Mouse (Mus musculus) kidney, adult 8-10 months (tissue): ENCODE measurements around the gene Sprr2d.

Experiments
- DNase-seq, 2 experiments: peaks; one replicate each; pipeline ENCODE4 v3.0.0; 2022

The Sprr2d gene

DNA sequence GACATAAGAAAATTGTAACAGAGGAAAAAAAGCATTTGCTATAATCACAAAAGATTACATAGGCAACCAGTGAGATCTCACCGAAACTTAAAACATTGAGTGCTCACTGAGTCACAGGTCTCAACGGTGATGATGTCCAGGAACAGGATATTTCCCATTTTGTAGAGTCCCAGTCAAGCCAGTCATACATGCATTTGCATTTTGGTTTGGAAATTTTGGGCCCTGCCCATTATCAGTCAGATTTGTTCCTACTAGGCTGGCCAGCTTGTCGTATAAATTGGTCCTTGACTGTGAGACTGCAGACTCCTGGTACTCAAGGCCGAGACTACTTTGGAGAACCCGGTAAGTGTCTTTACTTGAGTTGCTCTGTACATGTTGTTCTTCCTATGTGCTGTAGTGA, at the start of gene Sprr2d:
Gene Sprr2d (plus strand): TSS at position 301 of the 400 bp plus-strand sequence.
- no peak for DNase-seq

DNA sequence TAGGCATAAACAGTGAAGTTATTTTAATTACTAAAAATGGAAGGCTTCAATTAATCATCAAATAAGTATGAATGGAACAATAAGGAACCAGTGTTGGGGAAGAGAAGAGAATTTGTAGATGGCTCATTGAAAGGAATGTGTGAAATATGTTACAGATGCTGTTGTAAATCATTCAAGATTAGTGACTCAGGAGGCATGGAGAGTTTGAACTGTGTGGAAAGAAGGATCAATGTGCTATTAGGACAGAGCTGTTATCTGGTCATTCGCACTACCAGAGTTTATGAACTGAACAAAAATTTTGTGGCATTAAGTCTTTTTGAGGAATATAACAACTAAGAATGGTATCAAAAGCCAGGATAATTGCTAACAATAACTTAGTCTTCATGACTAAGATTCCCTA, 31.5 kb upstream of the Sprr2d start:
- DNase-seq: no peak

DNA sequence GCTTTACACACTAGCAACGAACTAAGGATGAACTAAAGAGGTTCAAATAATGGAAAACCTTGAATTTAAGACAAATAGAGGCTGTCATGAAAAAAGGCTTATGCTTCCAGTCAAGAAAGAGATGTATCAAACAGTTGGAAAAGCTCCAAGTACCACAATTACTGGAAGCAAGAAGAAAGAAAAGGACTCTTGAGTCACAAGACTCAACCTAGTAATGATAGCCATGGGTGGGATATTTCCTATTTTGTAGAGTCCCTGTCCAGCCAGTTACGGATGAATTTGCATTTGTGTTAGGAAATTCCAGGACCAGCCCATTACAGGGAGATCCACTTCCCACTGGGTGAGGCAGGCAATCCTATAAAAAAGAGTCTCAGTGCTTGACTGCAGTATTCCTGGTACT, 22.6 kb upstream of the Sprr2d start, which contains the start of gene Sprr2b:
Gene Sprr2b (plus strand): TSS at position 301 of the 400 bp plus-strand sequence.
- DNase-seq: no peak

GRCm38 (mm10) chr3:92317384-92317783, 21.6 kb upstream of the Sprr2d start:
- no peak for DNase-seq

- DNase-seq: no peak
Observed at GRCm38 (mm10) chr3:92336278-92336677, 2.7 kb upstream of the Sprr2d start.

- no peak for DNase-seq
Observed at GRCm38 (mm10) chr3:92351843-92352242, 12.9 kb downstream of the Sprr2d start, which contains the start of gene Sprr2e. TSS of gene Sprr2e (plus strand) at chr3:92352143.

GRCm38 (mm10) chr3:92361619-92362018, 22.7 kb downstream of the Sprr2d start:
- no peak for DNase-seq

- DNase-seq: no peak
Observed at GRCm38 (mm10) chr3:92364887-92365286, 25.9 kb downstream of the Sprr2d start, which contains the start of gene Sprr2f. TSS of gene Sprr2f (plus strand) at chr3:92365187.

GRCm38 (mm10) chr3:92373613-92374012, 34.7 kb downstream of the Sprr2d start:
- no peak for DNase-seq

DNA sequence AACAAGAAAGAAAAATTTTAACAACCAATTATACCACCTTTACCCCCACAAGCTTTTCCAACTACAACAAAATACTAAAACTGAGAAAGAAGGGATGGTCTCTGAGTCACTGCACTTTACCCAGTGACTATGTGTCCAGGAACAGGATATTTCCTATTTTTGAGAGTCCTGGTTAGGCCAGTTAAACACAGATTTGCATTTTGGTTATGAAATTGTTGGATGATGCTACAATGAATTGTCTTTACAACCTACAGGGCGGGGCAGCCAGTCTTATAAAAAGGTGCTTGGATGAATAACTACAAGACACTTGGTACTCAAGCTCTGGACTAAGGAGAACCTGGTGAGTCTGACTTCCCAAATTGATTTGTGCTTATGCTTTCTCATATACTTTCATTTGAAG, 46.4 kb downstream of the Sprr2d start, which contains the start of gene Sprr2h:
Gene Sprr2h (plus strand): TSS at position 301 of the 400 bp plus-strand sequence.
- DNase-seq: no peak
